Mouse (Mus musculus) liver, embryonic 14.5 days (tissue): ENCODE measurements around the gene Gtf3a. TPM values are rescaled to one million over a fixed set of nuclear protein-coding genes. Genes with fewer than 3 reads are reported as not detected.
"Not testable (repeated sequence)": the region's sequence is repeated elsewhere in the genome, so short reads cannot be mapped to it uniquely, and the experiment has no call there.

Source experiments
- ATAC-seq: fragments of 200-750 bp; cut with Nextera tagmentation; 2 replicates; pipeline ENCODE4 v1.8.0; 2017; ENCODE audit warnings: moderate number of reproducible peaks, mild to moderate bottlenecking, moderate library complexity; ENCODE audit not compliant: insufficient read depth
- DNase-seq, 3 experiments: peaks; one replicate each; pipeline ENCODE4 v3.0.0-alpha.2; 2012 to 2013; ENCODE audit warnings: low read depth in 3 of 3, low spot score in 3 of 3
- H3K27ac ChIP-seq: fragments of 300-500 bp; sonication (generic); 2 replicates; pipeline ENCODE4 v1.5.1; 2014; ENCODE audit warnings: moderate library complexity, mild to moderate bottlenecking, control low read depth, inconsistent platforms
- H3K27me3 ChIP-seq: fragments of 300-500 bp; sonication (generic); 2 replicates; pipeline ENCODE4 v1.6.1; 2014; ENCODE audit warnings: mild to moderate bottlenecking, low read length, moderate library complexity; ENCODE audit not compliant: control insufficient read depth, insufficient read depth
- H3K36me3 ChIP-seq: fragments of 300-500 bp; sonication (generic); replicated peaks from 2 replicates; pipeline ENCODE4 v1.6.1; 2014; ENCODE audit warnings: low read depth; ENCODE audit not compliant: control insufficient read depth, insufficient read depth
- H3K4me1 ChIP-seq, 2 experiments: fragments of 200-500 bp in 1 of 2; fragments of 300-500 bp in 1 of 2; sonication (generic) in 1 of 2; replicated peaks; 2 replicates each; pipeline ENCODE4 v1.6.1; 2012 to 2014; ENCODE audit warnings: antibody characterized with exemption in 1 of 2, inconsistent platforms in 1 of 2, low read length in 1 of 2; ENCODE audit not compliant: control insufficient read depth in 2 of 2, insufficient read depth in 2 of 2
- H3K4me2 ChIP-seq: fragments of 300-500 bp; sonication (generic); 2 replicates; pipeline ENCODE4 v1.6.1; 2014; ENCODE audit warnings: low read depth, mild to moderate bottlenecking, control low read depth, moderate library complexity
- H3K4me3 ChIP-seq, 2 experiments: fragments of 200-500 bp in 1 of 2; fragments of 300-500 bp in 1 of 2; sonication (generic) in 1 of 2; 2 replicates each; pipeline ENCODE4 v1.5.1; 2012 to 2014; ENCODE audit warnings: low read depth in 2 of 2, low read length in 2 of 2, mild to moderate bottlenecking in 2 of 2, control low read depth in 1 of 2, inconsistent platforms in 1 of 2, moderate library complexity in 1 of 2; ENCODE audit not compliant: insufficient read depth in 1 of 2
- H3K9ac ChIP-seq: fragments of 300-500 bp; sonication (generic); replicated peaks from 2 replicates; pipeline ENCODE4 v1.6.1; 2014; ENCODE audit warnings: mild to moderate bottlenecking, control low read depth, moderate library complexity
- H3K9me3 ChIP-seq: fragments of 300-500 bp; sonication (generic); 2 replicates; pipeline ENCODE4 v1.6.1; 2016; ENCODE audit warnings: low read length, mixed read lengths; ENCODE audit not compliant: control insufficient read depth
- CTCF ChIP-seq: IDR thresholded peaks from 2 replicates; pipeline ENCODE4 v1.5.1; 2016; ENCODE audit warnings: antibody characterized with exemption, low read depth, control low read depth
- EP300 ChIP-seq: IDR thresholded peaks from 2 replicates; pipeline ENCODE4 v1.6.1; 2016; ENCODE audit warnings: antibody characterized with exemption, low read depth
- WGBS: fragments of 180-500 bp; shearing (Covaris S2); extraction: QIAGEN DNeasy Blood & Tissue Kit; methylation state at CpG from one replicate; pipeline ENCODE4 v1.1.7; 2014; ENCODE audit not compliant: insufficient replicate concordance; 5-methylcytosine and 5-hydroxymethylcytosine counted together
- polyA plus RNA-seq, 2 experiments: library from polyadenylated mRNA; depleted of rRNA in 1 of 2; stranded (reverse) in 1 of 2; unstranded in 1 of 2; fragments of >200 nt; fragmentation: Nextera tagmentation in 1 of 2; extraction: Ambion mirVana in 1 of 2; gene quantifications; 2 replicates each; pipeline versions ENCODE4 v1.2.1 to v1.2.3; 2012 to 2014

Gtf3a gene
- polyA plus RNA-seq, 2 experiments = 31.3 to 37.7 TPM

GRCm38 (mm10) chr5:146916273-146916672 lies 32.2 kb upstream of the Gtf3a start:
- ATAC-seq (no peak), DNase-seq (no peak)
- no peak for TF ChIP-seq EP300
- peak; percentile 25; the same call in 1 of the 2 replicates for TF ChIP-seq CTCF
- H3K9me3 ChIP-seq = no peaks in the 10 kb centered on the region
- no peak overlapping the region for H3K27ac ChIP-seq
- H3K4me1 ChIP-seq = peaks cover 0 to 10% of the 10 kb centered on the region in 2 experiments; a peak in 1 of 4 replicates
- H3K36me3 ChIP-seq = no peaks in the 10 kb centered on the region
- H3K4me2 ChIP-seq = no peak overlapping the region
- H3K9ac ChIP-seq = no peak overlapping the region
- WGBS = 55% methylated on average over 8 of the region's 8 CpGs
- H3K27me3 ChIP-seq = no peaks in the 10 kb centered on the region
- H3K4me3 ChIP-seq = no peak overlapping the region

DNA sequence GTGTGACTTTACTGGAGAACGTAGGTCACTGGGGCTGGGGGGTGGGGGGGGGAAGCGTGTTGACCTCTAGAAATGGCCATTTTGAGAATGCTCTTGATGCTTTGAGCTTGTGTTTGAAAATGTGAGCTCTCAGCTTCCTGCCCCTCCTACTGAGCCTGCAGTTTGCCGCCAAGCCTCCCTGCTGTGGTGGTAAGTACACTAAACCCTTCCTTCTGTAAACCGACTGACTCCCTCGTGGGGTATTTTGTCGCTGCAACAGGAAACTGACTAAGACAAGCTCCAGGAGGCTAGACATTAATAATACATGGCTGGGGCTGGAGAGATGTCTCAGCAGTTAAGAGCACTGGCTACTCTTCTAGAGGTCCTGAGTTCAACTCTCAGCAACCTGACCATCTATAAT lies 31.7 kb upstream of the Gtf3a start:
- ATAC-seq (no peak), DNase-seq (no peak)
- Histone ChIP-seq H3K4me1 (peaks cover 0 to 8% of the 10 kb centered on the region in 2 experiments; a peak in 1 of 4 replicates), H3K9ac (no peak overlapping the region), H3K4me2 (no peak overlapping the region), H3K27me3 (no peaks in the 10 kb centered on the region), H3K27ac (no peak overlapping the region), H3K4me3 (no peak overlapping the region), H3K36me3 (no peaks in the 10 kb centered on the region), H3K9me3 (no peaks in the 10 kb centered on the region)
- TF ChIP-seq EP300 (no peak), CTCF (no peak)
- 28% methylated on average over 6 of the region's 6 CpGs for WGBS

GRCm38 (mm10) chr5:146917357-146917756 lies 31.1 kb upstream of the Gtf3a start:
- not testable (repeated sequence) for DNase-seq, ATAC-seq, H3K9me3 ChIP-seq, H3K4me2 ChIP-seq, H3K9ac ChIP-seq, H3K4me1 ChIP-seq, H3K27ac ChIP-seq, H3K36me3 ChIP-seq, H3K27me3 ChIP-seq, H3K4me3 ChIP-seq
- whole genome bisulfite sequencing = 63% methylated on average over 6 of the region's 6 CpGs

GRCm38 (mm10) chr5:146919874-146920273 lies 28.6 kb upstream of the Gtf3a start:
- Histone ChIP-seq H3K9me3 (no peaks in the 10 kb centered on the region), H3K27me3 (no peaks in the 10 kb centered on the region), H3K27ac (no peak overlapping the region), H3K4me1 (no peaks in the 10 kb centered on the region), H3K4me3 (no peak overlapping the region), H3K9ac (no peak overlapping the region), H3K36me3 (no peaks in the 10 kb centered on the region), H3K4me2 (peak overlapping the region; percentile 18; the same call in 1 of the 2 replicates)
- no peak for ATAC-seq
- DNase-seq = no peak
- TF ChIP-seq CTCF (no peak), EP300 (no peak)
- 40% methylated on average over 6 of the region's 6 CpGs for WGBS

DNA sequence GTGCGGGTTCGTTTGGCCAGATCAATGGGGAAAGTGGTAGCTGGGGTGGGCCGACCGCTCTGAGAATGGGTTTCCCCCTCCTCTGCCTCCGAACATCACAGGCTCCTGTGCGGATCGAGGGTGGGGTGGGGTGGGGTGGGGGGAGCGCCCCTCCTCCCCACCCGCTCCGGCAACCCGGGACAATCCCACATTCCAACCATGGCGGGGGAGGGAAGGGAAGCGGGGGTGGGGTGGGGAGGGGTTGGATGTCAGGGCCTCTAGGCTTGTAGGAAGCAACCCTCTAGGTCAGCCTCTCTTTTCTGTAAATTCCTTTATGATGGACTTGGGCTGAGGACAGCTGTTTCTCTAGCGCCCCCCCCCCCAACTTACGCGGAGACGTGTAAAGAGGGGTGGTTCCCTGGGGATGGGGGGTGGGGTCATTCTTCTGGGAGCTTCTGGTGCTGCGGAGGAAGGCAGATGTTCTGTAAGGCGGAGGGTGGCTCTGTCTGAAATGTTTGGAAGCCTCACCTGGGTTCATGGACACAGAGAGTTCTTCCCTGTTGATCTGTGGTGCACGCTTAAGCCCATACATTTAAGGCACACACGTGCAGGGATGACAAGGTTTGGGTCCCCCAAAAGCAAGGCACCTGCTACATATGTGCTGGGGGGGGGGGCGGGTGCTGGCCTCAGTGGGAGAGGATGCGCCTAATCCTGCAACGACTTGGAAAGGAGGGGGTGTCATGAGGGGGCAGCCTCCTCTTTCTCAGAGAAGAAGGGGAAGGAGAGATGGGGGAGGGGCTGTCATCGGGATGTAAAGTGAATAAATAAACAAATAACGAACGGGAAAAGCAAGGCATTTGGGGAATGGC lies 27.9 kb upstream of the Gtf3a start:
- no peak for ATAC-seq
- H3K9ac ChIP-seq = no peak overlapping the region
- peak overlapping the region; percentile 18; the same call in 1 of the 2 replicates for H3K4me2 ChIP-seq
- H3K9me3 ChIP-seq = no peaks in the 10 kb centered on the region
- WGBS = 7% methylated on average over 25 of the region's 27 CpGs
- DNase-seq = no peak
- TF ChIP-seq EP300 (no peak), CTCF (no peak)
- no peak overlapping the region for H3K4me3 ChIP-seq
- no peak overlapping the region for H3K27ac ChIP-seq
- no peaks in the 10 kb centered on the region for H3K36me3 ChIP-seq
- H3K27me3 ChIP-seq = no peaks in the 10 kb centered on the region
- no peaks in the 10 kb centered on the region for H3K4me1 ChIP-seq
